Mouse (Mus musculus) hematopoietic stem cell, adult 5-6 weeks (primary cell): ENCODE results near the gene Fxyd4. TPM values are rescaled to one million over a fixed set of nuclear protein-coding genes. Genes with fewer than 3 reads are reported as not detected.

Source experiments
- ATAC-seq, 2 experiments: fragments of 125-278 bp in 1 of 2; replicated peaks in 1 of 2; 2 replicates each; pipeline ENCODE4 v1.8.0; 2016 to 2017; ENCODE audit warnings: inconsistent platforms in 2 of 2, mild to moderate bottlenecking in 2 of 2, moderate number of reproducible peaks in 2 of 2, low read depth in 1 of 2, moderate TSS enrichment in 1 of 2; ENCODE audit not compliant: low FRiP score in 2 of 2, poor library complexity in 2 of 2, severe bottlenecking in 2 of 2, insufficient read depth in 1 of 2, low TSS enrichment in 1 of 2
- total RNA-seq: library from RNA; stranded (forward); fragments of 172-1452, 232-1000 nt; gene quantifications from 2 replicates; pipeline ENCODE4 v1.2.3, GENCODE M21; 2017

The Fxyd4 gene
- total RNA-seq, 1 experiment from 2014 or later = 0.15 TPM

- ATAC-seq = no peak
Observed at GRCm38 (mm10) chr6:117902556-117902955, 34.9 kb downstream of the Fxyd4 start.

- no peak for ATAC-seq
Observed at GRCm38 (mm10) chr6:117901510-117902402, 35.7 kb downstream of the Fxyd4 start.

GRCm38 (mm10) chr6:117900126-117901080 lies 37.1 kb downstream of the Fxyd4 start, which contains the start of gene Hnrnpf:
TSS of gene Hnrnpf (plus strand) at chr6:117900324.
- peak; percentile 94 to 98 for ATAC-seq

DNA sequence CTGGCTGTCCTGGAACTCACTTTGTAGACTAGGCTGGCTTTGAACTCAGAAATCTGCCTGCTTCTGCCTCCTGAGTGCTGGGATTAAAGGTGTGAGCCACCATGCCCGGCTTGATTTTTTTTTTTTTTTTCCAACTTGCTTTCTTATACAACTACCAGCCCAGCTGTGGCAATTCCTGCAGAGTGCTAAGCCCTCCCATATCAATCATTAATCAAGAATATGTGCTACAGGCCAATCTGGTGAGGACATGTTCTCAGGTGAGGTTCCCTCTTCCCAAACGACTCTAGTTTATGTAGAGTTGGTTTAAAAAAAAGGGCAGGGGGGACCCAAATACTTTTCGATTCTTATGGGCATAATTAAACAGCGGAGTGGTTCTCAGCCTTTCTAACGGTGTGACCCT lies 39.7 kb downstream of the Fxyd4 start:
- ATAC-seq = no peak

- ATAC-seq = no peak
Observed at GRCm38 (mm10) chr6:117893435-117893834, 44.1 kb downstream of the Fxyd4 start.

DNA sequence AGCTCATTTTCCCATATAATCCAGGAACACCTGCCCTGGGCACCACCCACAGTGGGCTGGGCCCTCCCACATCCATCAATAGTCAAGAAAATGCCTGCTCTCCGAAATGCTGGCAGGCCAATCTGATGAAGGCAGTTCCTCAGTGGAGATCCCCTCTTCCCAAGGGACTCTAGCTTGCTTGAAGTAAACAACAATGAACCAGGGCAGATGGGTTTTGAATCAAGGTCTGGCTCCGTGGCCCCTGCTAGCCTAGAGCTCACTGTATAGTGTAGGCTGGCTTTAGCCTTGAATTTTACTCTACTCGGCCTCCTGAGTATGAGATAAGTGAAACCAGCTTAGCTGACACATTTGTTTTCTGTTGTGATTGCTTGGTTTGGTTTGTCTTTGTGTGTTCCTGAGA lies 45.1 kb downstream of the Fxyd4 start:
- ATAC-seq = no peak

GRCm38 (mm10) chr6:117891369-117892160 lies 45.9 kb downstream of the Fxyd4 start:
- ATAC-seq = peak; percentile 95 to 96

- no peak for ATAC-seq
Observed at GRCm38 (mm10) chr6:117890257-117890656, 47.2 kb downstream of the Fxyd4 start.

GRCm38 (mm10) chr6:117888642-117889096 lies 48.8 kb downstream of the Fxyd4 start:
- no peak; a peak in 1 of 4 replicates for ATAC-seq

DNA sequence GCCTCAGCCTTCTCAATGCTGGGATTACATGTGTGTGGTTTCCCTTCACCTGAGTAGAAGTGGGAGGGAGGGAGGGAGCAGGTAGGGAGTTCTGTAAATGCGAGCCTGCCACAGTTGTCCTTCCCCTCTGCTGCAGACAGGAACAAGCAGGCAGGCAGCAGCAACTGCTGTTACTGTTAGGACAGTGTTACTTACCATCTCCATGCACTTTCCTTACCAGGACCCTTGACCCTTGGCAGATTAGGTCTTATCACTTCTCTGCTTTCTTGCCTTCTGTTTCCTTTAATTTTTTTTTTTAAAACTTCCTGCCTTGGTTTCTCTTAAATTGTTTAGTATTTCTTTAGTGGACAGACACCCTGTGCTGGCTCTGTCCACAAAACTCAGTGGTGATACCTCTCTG lies 49.5 kb downstream of the Fxyd4 start:
- no peak for ATAC-seq

- ATAC-seq = no peak
Observed at GRCm38 (mm10) chr6:117885943-117886342, 51.5 kb downstream of the Fxyd4 start.

Other genes with a start within 250 kb of the Fxyd4 start
- 34.3 and 37.5 TPM in 2 replicates for gene Zfp637, start 96.5 kb downstream of the Fxyd4 start, total RNA-seq
- gene Zfp239, start 75.6 kb downstream of the Fxyd4 start, total RNA-seq = 3.8 and 7.9 TPM in 2 replicates
- 1,188 and 1,536 TPM in 2 replicates for gene Hnrnpf, start 37.4 kb downstream of the Fxyd4 start, total RNA-seq
- 0.25 TPM in 1 of 2 replicates, not detected in the other for gene Rasgef1a, start 73.7 kb upstream of the Fxyd4 start, total RNA-seq
- gene Csgalnact2, start 201.4 kb upstream of the Fxyd4 start, total RNA-seq = 77.9 and 79.5 TPM in 2 replicates